Mouse (Mus musculus): ENCODE results near the gene Ccl5.

The Ccl5 gene

GRCm38 (mm10) chr11:83538705-83539314 is 8.5 kb upstream of the Ccl5 start:
- no peak for DNase-seq (ENCODE audit: low spot score in 2 of 2)

GRCm38 (mm10) chr11:83536831-83537230 is 6.5 kb upstream of the Ccl5 start:
- no peak for DNase-seq (ENCODE audit: low spot score in 2 of 2)

GRCm38 (mm10) chr11:83534609-83535423 is 4.5 kb upstream of the Ccl5 start:
- no peak for DNase-seq (ENCODE audit: low spot score in 2 of 2)

- DNase-seq (ENCODE audit: low spot score in 2 of 2), result no peak
Measured at GRCm38 (mm10) chr11:83534143-83534542, 3.8 kb upstream of the Ccl5 start.

- DNase-seq (ENCODE audit: low spot score in 2 of 2), result no peak
Measured at GRCm38 (mm10) chr11:83533192-83533591, 2.9 kb upstream of the Ccl5 start.

GRCm38 (mm10) chr11:83529024-83529423 is 1.3 kb downstream of the Ccl5 start:
- DNase-seq (ENCODE audit: low spot score in 2 of 2), result no peak

GRCm38 (mm10) chr11:83522075-83522474 is 8.2 kb downstream of the Ccl5 start, which contains the start of gene Heatr9:
Gene Heatr9 (minus strand): TSS chr11:83522175.
- no peak for DNase-seq (ENCODE audit: low spot score in 2 of 2)

GRCm38 (mm10) chr11:83518371-83518770 is 11.9 kb downstream of the Ccl5 start:
- no peak for DNase-seq (ENCODE audit: low spot score in 2 of 2)

GRCm38 (mm10) chr11:83517153-83517552 is 13.2 kb downstream of the Ccl5 start:
- no peak for DNase-seq (ENCODE audit: low spot score in 2 of 2)

- DNase-seq (ENCODE audit: low spot score in 2 of 2), result no peak
Measured at GRCm38 (mm10) chr11:83509521-83509920, 20.8 kb downstream of the Ccl5 start.

- DNase-seq (ENCODE audit: low spot score in 2 of 2), result no peak
Measured at GRCm38 (mm10) chr11:83504308-83504707, 26.0 kb downstream of the Ccl5 start.

- no peak for DNase-seq (ENCODE audit: low spot score in 2 of 2)
Measured at GRCm38 (mm10) chr11:83495571-83495970, 34.7 kb downstream of the Ccl5 start.

- DNase-seq (ENCODE audit: low spot score in 2 of 2), result no peak
Measured at GRCm38 (mm10) chr11:83491488-83491887, 38.8 kb downstream of the Ccl5 start.

All from thymus, postnatal 10 days (tissue).